25 mouse cellular contexts compared by ENCODE assay signal in genomic region chr2:93782156-93782555, GRCm38 (mm10). TPM values are rescaled to one million over a fixed set of nuclear protein-coding genes. Genes with fewer than 3 reads are reported as not detected.
DNase-seq lines count a peak whose midpoint lies in the region; ATAC-seq and TF ChIP-seq lines count a peak whose summit lies in the region.
"Had no signal": no experiment of that assay in that cellular context is flagged by ENCODE, and none has a peak within 500 bp of the region (broad histone marks: within the 10 kb centered on the region; RNA-seq: fewer than 3 reads in every experiment).

No protein-coding gene starts in this region.

- H3K27me3 ChIP-seq in cerebellum, adult 2 months (ENCODE audit: control insufficient read depth, insufficient read depth, low read length) = no peaks in the 10 kb centered on the region
- no peaks in the 10 kb centered on the region for H3K27me3 ChIP-seq in embryonic facial prominence, embryonic 14.5 days (replicated peaks; ENCODE audit: control insufficient read depth, insufficient read depth, low read length)
- H3K27me3 ChIP-seq: embryonic facial prominence, embryonic 15.5 days; forebrain, embryonic 15.5 days; heart, embryonic 13.5 days; hindbrain, embryonic 13.5 days; intestine, embryonic 15.5 days had no signal

- no peak overlapping the region for H3K4me2 ChIP-seq in embryonic facial prominence, embryonic 14.5 days (ENCODE audit: low read depth, low read length)
- H3K4me2 ChIP-seq: embryonic facial prominence, embryonic 15.5 days; forebrain, embryonic 15.5 days; heart, embryonic 13.5 days; hindbrain, embryonic 13.5 days; intestine, embryonic 15.5 days had no signal

- intact Hi-C loops in gastrocnemius, postnatal 14 days (cut with DNase I; ENCODE audit: low total_unique reads) = no loop called here

- peaks cover 51% of the 10 kb centered on the region for H3K4me1 ChIP-seq in cerebellum, adult 2 months (ENCODE audit: control insufficient read depth, insufficient read depth, low read length)
- peaks cover 38% of the 10 kb centered on the region for H3K4me1 ChIP-seq in embryonic facial prominence, embryonic 14.5 days (ENCODE audit: control insufficient read depth, insufficient read depth, low read length)

- no peak for ATAC-seq in embryonic facial prominence, embryonic 14.5 days (ENCODE audit: low read depth)
- no peak for ATAC-seq in CD4-positive, CD25-positive, alpha-beta regulatory T cell, adult 4 months
- ATAC-seq: activated CD4-positive, CD25-positive, alpha-beta regulatory T cell, adult 4 months; forebrain, embryonic 15.5 days; hindbrain, embryonic 16.5 days; intestine, embryonic 15.5 days had no signal

- no peak for TF ChIP-seq POLR2A in cerebellum, adult 2 months (IDR thresholded peaks at IDR 0.05; ENCODE audit: borderline replicate concordance, insufficient read depth, low read length)

- H3K36me3 ChIP-seq in embryonic facial prominence, embryonic 14.5 days (ENCODE audit: control insufficient read depth, insufficient read depth, low read length) = peaks cover 16% of the 10 kb centered on the region; the same call in 1 of the 2 replicates
- H3K36me3 ChIP-seq: forebrain, embryonic 15.5 days; hindbrain, embryonic 13.5 days; intestine, embryonic 15.5 days had no signal

- H3K27ac ChIP-seq in cerebellum, adult 2 months (ENCODE audit: insufficient read depth, low read length) = peak overlapping the region; percentile 63
- 0 out of 2 replicates have a peak overlapping the region, but pooled peaks have one; percentile 21 for H3K27ac ChIP-seq in embryonic facial prominence, embryonic 14.5 days (replicated peaks; ENCODE audit: low read depth, low read length)
- H3K27ac ChIP-seq: embryonic facial prominence, embryonic 15.5 days; forebrain, embryonic 15.5 days; heart, adult 2 months; heart, embryonic 10.5 days; heart, embryonic 13.5 days; hindbrain, embryonic 13.5 days; intestine, embryonic 15.5 days had no signal

- DNase-seq in cerebellum, adult 2 months = peak; percentile 47 to 63
- DNase-seq in cerebellum, adult 11-12 months = no peak
- DNase-seq in cerebellum, adult 9-10 months = peak; percentile 72
- DNase-seq in cerebellum, postnatal 10 days = peak; percentile 46 to 63
- DNase-seq in embryonic facial prominence, embryonic 14.5 days (ENCODE audit: low spot score) = no peak
- no peak for DNase-seq in gastrocnemius, postnatal 14 days
- DNase-seq in kidney, adult 8-10 months = no peak
- DNase-seq: adrenal gland, postnatal 10 days; adrenal gland, postnatal 36 days; embryo, embryonic 11 days; gastrocnemius, postnatal 36 days; heart, adult 2 months; heart, postnatal 14 days; heart, postnatal 4 days; kidney, adult 11 months; kidney, adult 9 months had no signal

- TF ChIP-seq CTCF in cerebellum, adult 2 months (IDR thresholded peaks at IDR 0.05; ENCODE audit: borderline replicate concordance, insufficient read depth, low read depth, low read length) = no peak

- WGBS in cerebellum, adult 2 months = 14% methylated on average over 4 of the region's 4 CpGs
- WGBS in embryonic facial prominence, embryonic 14.5 days = 69% methylated on average over 4 of the region's 4 CpGs

- H3K4me3 ChIP-seq in cerebellum, adult 2 months (replicated peaks; ENCODE audit: insufficient read depth, low read depth, low read length) = no peak overlapping the region
- H3K4me3 ChIP-seq in embryonic facial prominence, embryonic 14.5 days (ENCODE audit: low read depth, low read length) = no peak overlapping the region
- H3K4me3 ChIP-seq: embryonic facial prominence, embryonic 15.5 days; forebrain, embryonic 15.5 days; heart, adult 2 months; heart, embryonic 10.5 days; heart, embryonic 13.5 days; hindbrain, embryonic 13.5 days; intestine, embryonic 15.5 days had no signal

- no peak overlapping the region for H3K9ac ChIP-seq in embryonic facial prominence, embryonic 14.5 days (ENCODE audit: low read depth, low read length)
- H3K9ac ChIP-seq: embryonic facial prominence, embryonic 15.5 days; forebrain, embryonic 15.5 days; heart, embryonic 13.5 days; hindbrain, embryonic 13.5 days; intestine, embryonic 15.5 days had no signal

- no peaks in the 10 kb centered on the region for H3K9me3 ChIP-seq in embryonic facial prominence, embryonic 14.5 days (ENCODE audit: control insufficient read depth, low read length)
- H3K9me3 ChIP-seq: embryonic facial prominence, embryonic 15.5 days; forebrain, embryonic 15.5 days; heart, embryonic 10.5 days; heart, embryonic 13.5 days; hindbrain, embryonic 13.5 days; intestine, embryonic 15.5 days had no signal

RNA-seq across cellular contexts. Expression of gene Ext2, which starts 40.2 kb away (rescaled TPM):
- polyA plus RNA-seq in cerebellum, adult 2 months (2012; rRNA removed) = 40.1 and 42.3 TPM in 2 replicates
- 115 and 126 TPM in 2 replicates for polyA plus RNA-seq in embryonic facial prominence, embryonic 14.5 days (2014; fragmentation: Nextera tagmentation; extraction: Ambion mirVana)
- 10 to 100 TPM; 33.5 to 37.8 TPM for total RNA-seq in gastrocnemius, postnatal 14 days (2021)
- polyA plus RNA-seq in CD4-positive, CD25-positive, alpha-beta regulatory T cell, adult 4 months (2017; shearing (Covaris generic)) = 10 to 100 TPM; 16.0 to 18.3 TPM

Comparison
In these comparisons a context has a peak if more than half of its experiments do, and no peak if none do; other contexts are left out.
1. DNase-seq: peak in cerebellum, adult 2 months (2 of 2), cerebellum, adult 9-10 months (single experiment) and cerebellum, postnatal 10 days (2 of 2); none in cerebellum, adult 11-12 months (single experiment), embryonic facial prominence, embryonic 14.5 days (single experiment), gastrocnemius, postnatal 14 days (single experiment) and kidney, adult 8-10 months (0 of 2).